Mouse (Mus musculus): ENCODE data around the gene Skida1.

GRCm38 (mm10) chr2:18038895-18039371 is 9.9 kb downstream of the Skida1 start:
- no peak for TF ChIP-seq CTCF (IDR thresholded peaks at IDR 0.05; ENCODE audit: extremely low read depth, insufficient read depth, low read length)
- TF ChIP-seq POLR2A (IDR thresholded peaks at IDR 0.05; ENCODE audit: extremely low read depth, insufficient read depth, low read length): no peak
